In the genomic region with DNA sequence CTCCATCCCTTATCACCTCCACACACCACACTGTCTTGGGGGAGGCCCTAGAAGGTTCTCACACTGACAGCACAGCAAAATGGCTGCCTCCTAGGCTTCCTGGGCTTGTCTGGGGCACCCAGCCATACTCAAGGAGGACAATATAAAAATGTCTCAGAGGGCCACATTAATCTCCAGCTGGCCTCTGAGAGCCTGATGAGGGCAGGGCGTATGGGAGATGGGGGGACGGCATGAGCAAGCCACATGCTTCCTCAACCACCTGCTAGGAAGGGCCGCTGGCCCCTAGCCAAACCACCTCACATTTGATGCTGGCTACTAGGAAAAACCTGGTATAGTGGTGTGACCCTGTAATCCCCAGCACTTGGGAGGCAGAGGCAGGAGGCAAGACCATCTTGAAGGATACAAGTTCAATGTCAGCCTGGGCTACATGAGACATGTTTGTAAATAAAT, we compare ENCODE assay signal across 10 mouse cellular contexts. TPM values are rescaled to one million over a fixed set of nuclear protein-coding genes. Genes with fewer than 3 reads are reported as not detected.
DNase-seq lines count a peak whose midpoint lies in the region; ATAC-seq and TF ChIP-seq lines count a peak whose summit lies in the region.
"Had no signal": no experiment of that assay in that cellular context is flagged by ENCODE, and none has a peak within 500 bp of the region (broad histone marks: within the 10 kb centered on the region; RNA-seq: fewer than 3 reads in every experiment).

No protein-coding gene starts in this region.

- no peak overlapping the region for H3K4me3 ChIP-seq in heart, embryonic 14.5 days (ENCODE audit: control insufficient read depth in 1 of 2, insufficient read depth in 1 of 2, low read depth in 1 of 2, low read length in 2 of 2)
- no peak overlapping the region for H3K4me3 ChIP-seq in limb, embryonic 10.5 days
- no peak overlapping the region for H3K4me3 ChIP-seq in lung, adult 2 months (replicated peaks; ENCODE audit: extremely low read depth, low read depth, low read length)

- DNase-seq in heart, adult 18-20 months, result no peak
- DNase-seq in thymus, postnatal 14 days, result peak; percentile 36
- no peak for DNase-seq in thymus, postnatal 0 days (ENCODE audit: low spot score)
- no peak for DNase-seq in limb, embryonic 10.5 days (ENCODE audit: low spot score)
- DNase-seq in left cerebral cortex, postnatal 4 days, result no peak
- no peak for DNase-seq in lung, adult 2 months
- DNase-seq: layer of hippocampus, postnatal 36 days had no signal

- H3K27ac ChIP-seq in heart, embryonic 14.5 days (replicated peaks in 1 of 2; ENCODE audit: control insufficient read depth in 1 of 2, insufficient read depth in 1 of 2, low read depth in 2 of 2, low read length in 2 of 2), result peak overlapping the region; percentile 97 to 98
- peak overlapping the region; percentile 83 for H3K27ac ChIP-seq in limb, embryonic 10.5 days

- no peaks in the 10 kb centered on the region for H3K27me3 ChIP-seq in heart, embryonic 14.5 days (ENCODE audit: control insufficient read depth, insufficient read depth, low read length)
- H3K27me3 ChIP-seq in limb, embryonic 10.5 days (ENCODE audit: low read depth, poor library complexity, severe bottlenecking), result no peaks in the 10 kb centered on the region
- H3K27me3 ChIP-seq: neural tube, embryonic 13.5 days had no signal

- peak overlapping the region; percentile 69 for H3K4me2 ChIP-seq in heart, embryonic 14.5 days (ENCODE audit: low read length)

- H3K9ac ChIP-seq in heart, embryonic 14.5 days (ENCODE audit: low read length), result peak overlapping the region; percentile 76

- ATAC-seq in heart, embryonic 14.5 days (ENCODE audit: insufficient number of reproducible peaks, insufficient read depth, low FRiP score, low read depth), result no peak
- no peak for ATAC-seq in granulocyte monocyte progenitor cell, adult 5-6 weeks (replicated peaks; ENCODE audit: poor library complexity, severe bottlenecking)

- peaks cover 44 to 69% of the 10 kb centered on the region in 2 experiments for H3K4me1 ChIP-seq in heart, embryonic 14.5 days (ENCODE audit: control insufficient read depth in 2 of 2, insufficient read depth in 2 of 2, low read length in 2 of 2)
- peaks cover 56% of the 10 kb centered on the region for H3K4me1 ChIP-seq in limb, embryonic 10.5 days
- H3K4me1 ChIP-seq in lung, adult 2 months (ENCODE audit: control insufficient read depth, insufficient read depth, low read length), result peaks cover 58% of the 10 kb centered on the region

- no peak for TF ChIP-seq CTCF in lung, adult 2 months (IDR thresholded peaks at IDR 0.05; ENCODE audit: insufficient read depth, low read length)

- intact Hi-C loops in left cerebral cortex, postnatal 4 days (cut with DNase I), result no loop called here

- WGBS in heart, embryonic 14.5 days, result 36% methylated on average over 3 of the region's 3 CpGs
- WGBS in limb, embryonic 10.5 days, result 85% methylated on average over 3 of the region's 3 CpGs
- WGBS in lung, adult 2 months, result 39% methylated on average over 3 of the region's 3 CpGs

- TF ChIP-seq POLR2A in lung, adult 2 months (IDR thresholded peaks at IDR 0.05; ENCODE audit: borderline replicate concordance, extremely low read depth, low read depth, low read length), result no peak

- H3K36me3 ChIP-seq in heart, embryonic 14.5 days (ENCODE audit: control insufficient read depth, insufficient read depth, low read length), result peaks cover 15% of the 10 kb centered on the region
- peaks cover 14% of the 10 kb centered on the region for H3K36me3 ChIP-seq in limb, embryonic 10.5 days
- H3K36me3 ChIP-seq: neural tube, embryonic 13.5 days had no signal

- no peaks in the 10 kb centered on the region for H3K9me3 ChIP-seq in heart, embryonic 14.5 days (ENCODE audit: control insufficient read depth, low read length)
- H3K9me3 ChIP-seq in limb, embryonic 10.5 days (replicated peaks), result no peaks in the 10 kb centered on the region
- H3K9me3 ChIP-seq: neural tube, embryonic 13.5 days had no signal

RNA-seq across cellular contexts. Expression of a gene that starts 3.3 kb away (rescaled TPM):
- 2.8 and 3.5 TPM in 2 replicates for polyA plus RNA-seq in heart, embryonic 14.5 days (2014; fragmentation: Nextera tagmentation; extraction: Ambion mirVana)
- total RNA-seq in heart, adult 18-20 months (2021), result not detected
- polyA plus RNA-seq in thymus, postnatal 0 days (2015; fragmentation: Nextera tagmentation; extraction: Ambion mirVana), result 2.5 and 3.4 TPM in 2 replicates
- polyA plus RNA-seq in limb, embryonic 10.5 days (2016; fragmentation: Nextera tagmentation; extraction: Ambion mirVana), result 0.33 and 0.56 TPM in 2 replicates
- not detected for total RNA-seq in left cerebral cortex, postnatal 4 days (2021)
- polyA plus RNA-seq in lung, adult 2 months (2012; rRNA removed), result not detected in 2 replicates
- not detected in 2 replicates for total RNA-seq in granulocyte monocyte progenitor cell, adult 5-6 weeks (2014; fragmentation: Nextera tagmentation)
- total RNA-seq in granulocyte monocyte progenitor cell, adult 5-6 weeks (2017), result 0.21 TPM in 1 of 2 replicates, not detected in the other
- total RNA-seq: layer of hippocampus, postnatal 36 days had no signal

RNA-seq across cellular contexts. Expression of a gene that starts 16.7 kb away (rescaled TPM):
- polyA plus RNA-seq in heart, embryonic 14.5 days (2014; fragmentation: Nextera tagmentation; extraction: Ambion mirVana), result 352 and 435 TPM in 2 replicates
- 1 to 10 TPM; 2.3 to 2.9 TPM for total RNA-seq in heart, adult 18-20 months (2021)
- polyA plus RNA-seq in thymus, postnatal 0 days (2015; fragmentation: Nextera tagmentation; extraction: Ambion mirVana), result 118 and 153 TPM in 2 replicates
- 2,617 and 2,689 TPM in 2 replicates for polyA plus RNA-seq in limb, embryonic 10.5 days (2016; fragmentation: Nextera tagmentation; extraction: Ambion mirVana)
- total RNA-seq in left cerebral cortex, postnatal 4 days (2021), result 10 to 100 TPM; 40.6 to 45.4 TPM
- 10.0 and 10.1 TPM in 2 replicates for polyA plus RNA-seq in lung, adult 2 months (2012; rRNA removed)
- total RNA-seq in granulocyte monocyte progenitor cell, adult 5-6 weeks (2014; fragmentation: Nextera tagmentation), result 1.3 and 4.1 TPM in 2 replicates
- total RNA-seq in granulocyte monocyte progenitor cell, adult 5-6 weeks (2017), result not detected in 2 replicates

RNA-seq across cellular contexts. Expression of a gene that starts 21.8 kb away (rescaled TPM):
- polyA plus RNA-seq in heart, embryonic 14.5 days (2014; fragmentation: Nextera tagmentation; extraction: Ambion mirVana), result not detected in 2 replicates
- total RNA-seq in heart, adult 18-20 months (2021), result not detected
- polyA plus RNA-seq in thymus, postnatal 0 days (2015; fragmentation: Nextera tagmentation; extraction: Ambion mirVana), result 0.09 and 0.12 TPM in 2 replicates
- polyA plus RNA-seq in limb, embryonic 10.5 days (2016; fragmentation: Nextera tagmentation; extraction: Ambion mirVana), result 0.67 and 0.76 TPM in 2 replicates
- 10 to 100 TPM; 10.8 to 12.2 TPM for total RNA-seq in left cerebral cortex, postnatal 4 days (2021)
- polyA plus RNA-seq in lung, adult 2 months (2012; rRNA removed), result 0.10 and 0.13 TPM in 2 replicates
- total RNA-seq in granulocyte monocyte progenitor cell, adult 5-6 weeks (2014; fragmentation: Nextera tagmentation), result not detected in 2 replicates
- total RNA-seq in granulocyte monocyte progenitor cell, adult 5-6 weeks (2017), result 0.26 TPM in 1 of 2 replicates, not detected in the other

RNA-seq across cellular contexts. Expression of a gene that starts 26.8 kb away (rescaled TPM):
- 47.8 and 48.2 TPM in 2 replicates for polyA plus RNA-seq in heart, embryonic 14.5 days (2014; fragmentation: Nextera tagmentation; extraction: Ambion mirVana)
- total RNA-seq in heart, adult 18-20 months (2021), result 10 to 100 TPM; 33.8 to 35.9 TPM
- 70.9 and 81.0 TPM in 2 replicates for polyA plus RNA-seq in thymus, postnatal 0 days (2015; fragmentation: Nextera tagmentation; extraction: Ambion mirVana)
- 57.3 and 59.9 TPM in 2 replicates for polyA plus RNA-seq in limb, embryonic 10.5 days (2016; fragmentation: Nextera tagmentation; extraction: Ambion mirVana)
- total RNA-seq in left cerebral cortex, postnatal 4 days (2021), result 100 to 1,000 TPM; 134 to 158 TPM
- 252 and 308 TPM in 2 replicates for polyA plus RNA-seq in lung, adult 2 months (2012; rRNA removed)
- total RNA-seq in granulocyte monocyte progenitor cell, adult 5-6 weeks (2014; fragmentation: Nextera tagmentation), result 115 and 135 TPM in 2 replicates
- 75.7 and 89.4 TPM in 2 replicates for total RNA-seq in granulocyte monocyte progenitor cell, adult 5-6 weeks (2017)

Comparison
In these comparisons a context has a peak if more than half of its experiments do, and no peak if none do; other contexts are left out.
1. RNA of a gene that starts 16.7 kb away (polyA plus RNA-seq): 2,617 to 2,689 TPM in limb, embryonic 10.5 days, 352 to 435 TPM in heart, embryonic 14.5 days and 118 to 153 TPM in thymus, postnatal 0 days; 10.0 to 10.1 TPM in lung, adult 2 months; every median in the first group is over 10 times any median in the second.